Mouse (Mus musculus): ENCODE results near the gene Mettl24.

- TF ChIP-seq CTCF (IDR thresholded peaks at IDR 0.05; ENCODE audit: low read depth) (no peak), EP300 (IDR thresholded peaks at IDR 0.05; ENCODE audit: low read depth) (no peak)
Measured at GRCm38 (mm10) chr10:40637331-40637730, 45.8 kb upstream of the Mettl24 start.

All from heart, postnatal 0 days (tissue).